Mouse (Mus musculus) liver, adult (tissue): ENCODE measurements around the gene Card9.

ENCODE experiments used
- GATA4 ChIP-seq: IDR thresholded peaks from 2 replicates; pipeline ENCODE4 v1.6.1; 2014; ENCODE audit warnings: mild to moderate bottlenecking, low read length; ENCODE audit not compliant: insufficient replicate concordance

Gene Card9

DNA sequence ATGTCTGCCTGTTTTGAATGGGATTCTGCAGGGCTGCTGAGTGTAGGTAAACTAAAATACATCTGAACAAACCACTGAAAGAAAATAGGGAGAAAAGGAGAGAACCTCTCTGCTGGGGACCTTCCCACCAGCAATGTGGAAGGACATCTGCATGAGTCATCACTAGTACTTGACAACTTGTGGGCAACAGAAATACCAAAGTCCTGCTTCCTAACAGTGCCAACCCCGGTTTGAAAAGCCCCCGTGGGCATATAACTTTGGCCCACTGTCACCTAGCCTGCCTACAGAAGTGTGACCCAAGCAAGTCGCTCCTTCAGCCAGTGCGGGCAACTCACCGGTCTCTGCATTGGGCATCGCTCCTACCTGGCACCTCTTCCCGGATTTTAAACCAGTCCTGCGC, 11.7 kb upstream of the Card9 start:
- no peak for TF ChIP-seq GATA4

DNA sequence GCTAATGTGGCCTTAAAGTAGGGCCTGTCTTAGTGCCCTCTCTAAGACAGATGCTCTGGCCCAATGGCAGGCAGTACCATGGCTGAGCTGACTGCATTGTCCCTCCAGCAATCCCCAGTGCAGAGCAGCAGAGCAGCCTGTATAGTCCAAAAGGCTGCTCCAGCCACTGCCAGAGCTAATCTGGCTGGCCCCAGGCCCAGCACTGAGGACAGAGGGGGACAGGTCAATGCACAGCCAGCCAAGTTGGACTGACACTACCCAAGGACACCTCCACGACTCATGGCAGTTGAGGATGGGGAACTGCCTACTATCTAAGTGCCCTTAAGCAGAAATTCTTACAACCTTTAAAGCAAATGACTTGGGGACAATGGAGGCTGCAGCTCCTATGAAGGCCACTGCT, 7.9 kb upstream of the Card9 start:
- TF ChIP-seq GATA4, result no peak

DNA sequence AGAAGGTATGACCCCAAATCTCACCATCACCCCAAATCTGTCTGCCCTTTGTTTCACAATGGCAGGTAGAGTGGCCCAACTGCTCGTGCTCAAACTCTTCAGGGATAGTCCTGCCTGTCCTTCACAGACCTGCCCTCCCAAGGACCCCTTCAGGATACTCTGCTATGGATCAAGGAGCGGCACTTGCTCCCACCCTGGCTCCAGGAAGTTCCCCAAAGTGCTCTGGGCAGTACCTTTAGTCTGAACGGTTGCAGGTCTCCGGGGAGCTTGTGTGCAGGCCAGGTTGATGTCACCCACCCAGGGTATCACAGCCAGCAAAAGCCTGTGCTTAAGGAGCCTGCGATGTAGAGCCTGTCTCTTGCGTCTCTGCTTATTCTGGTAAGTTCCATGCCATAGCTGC, 7.2 kb upstream of the Card9 start:
- TF ChIP-seq GATA4, result no peak

DNA sequence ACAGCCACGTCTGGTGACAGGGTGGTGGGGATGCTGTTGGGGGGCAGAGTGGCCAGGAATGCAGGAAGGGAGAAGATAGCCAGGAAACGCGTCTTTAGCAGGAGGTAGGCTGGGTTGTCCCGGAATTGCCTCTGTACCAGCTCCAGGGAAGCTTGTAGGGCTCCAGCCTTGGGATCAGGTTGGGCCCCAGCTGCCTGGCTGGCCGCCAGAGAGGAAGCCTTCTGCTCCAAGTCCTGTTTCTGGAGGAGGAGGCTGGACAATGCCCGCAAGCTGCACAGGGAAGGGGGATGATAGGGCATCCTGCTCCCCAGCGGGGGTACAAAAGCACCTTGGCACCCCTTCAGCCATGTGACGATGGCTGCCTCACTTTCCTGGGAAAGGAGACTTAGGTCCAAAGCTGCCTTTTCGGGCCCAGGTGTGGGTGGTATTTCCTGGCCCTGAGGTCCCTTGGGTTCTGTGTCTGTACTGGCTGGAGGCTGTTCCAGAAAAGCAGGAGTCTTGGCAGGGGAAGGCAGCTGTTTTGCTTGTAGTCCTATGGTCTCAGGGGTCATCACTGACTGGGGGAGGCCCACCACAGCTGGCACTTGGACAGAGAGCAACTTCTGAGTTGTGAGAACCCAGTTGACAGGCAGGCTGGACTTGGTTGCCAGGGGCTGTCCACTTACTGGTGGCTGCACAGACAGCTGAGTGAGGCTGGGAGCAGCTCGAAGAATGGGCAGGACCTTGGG, 4.2 kb upstream of the Card9 start:
- TF ChIP-seq GATA4, result no peak

DNA sequence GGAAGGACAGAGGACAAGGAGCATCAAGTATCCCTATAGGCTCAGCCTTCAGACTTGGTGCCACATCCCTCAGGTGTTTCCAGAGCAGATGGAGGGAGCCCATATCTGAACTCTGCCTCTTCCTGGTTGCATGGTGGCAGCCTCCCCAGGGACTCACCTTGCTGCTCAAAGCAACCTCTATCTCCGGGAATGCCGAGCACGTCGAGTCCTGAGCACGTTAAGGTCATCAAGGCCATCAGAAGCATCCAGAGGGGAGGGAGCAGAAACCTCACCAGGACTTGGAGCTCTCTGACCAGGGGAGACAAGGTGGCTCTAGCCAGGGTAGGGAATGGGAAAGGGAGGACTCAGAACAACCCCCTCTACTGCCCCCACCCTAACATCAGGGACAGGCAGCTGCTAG, 2.8 kb upstream of the Card9 start:
- no peak for TF ChIP-seq GATA4

DNA sequence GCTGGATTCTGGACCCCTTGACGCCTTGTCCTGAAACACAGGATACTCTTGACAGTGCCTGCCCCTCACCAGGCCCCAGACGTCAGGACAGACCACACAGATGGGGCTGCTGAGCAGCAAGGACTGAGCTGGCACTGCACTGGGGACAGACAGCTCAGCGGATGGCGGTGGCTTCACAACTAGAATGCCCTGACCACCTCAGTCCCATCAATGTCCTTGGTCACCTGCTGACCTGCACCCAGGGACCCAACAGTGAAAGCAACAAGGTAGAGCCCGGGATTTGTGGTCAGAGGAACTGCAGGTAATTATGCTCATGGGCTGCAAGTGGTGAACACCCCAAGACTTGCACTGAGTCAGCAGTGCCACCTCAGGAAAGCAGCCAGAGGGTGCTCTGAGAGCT, 2.3 kb upstream of the Card9 start:
- no peak for TF ChIP-seq GATA4

DNA sequence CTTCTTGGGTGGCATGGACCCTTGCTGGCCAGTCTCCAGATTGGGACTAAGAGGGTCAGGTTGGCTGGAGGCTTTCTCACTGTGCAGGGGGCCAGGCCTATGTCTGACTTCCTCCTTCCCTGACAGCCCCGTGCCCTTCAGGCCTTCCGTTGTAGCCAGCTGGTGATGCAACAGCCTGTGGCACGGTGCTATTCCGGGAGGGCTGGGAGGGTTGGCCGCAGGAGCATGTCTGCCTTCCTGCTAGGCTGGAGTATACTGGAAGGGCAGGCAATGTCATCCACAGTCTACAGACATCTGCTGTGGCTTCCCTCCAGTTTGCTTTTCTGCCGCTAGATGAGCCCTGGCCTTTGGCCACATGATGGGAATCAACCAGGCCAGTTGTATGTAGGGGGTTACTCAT, 735 bp downstream of the Card9 start:
- no peak for TF ChIP-seq GATA4

DNA sequence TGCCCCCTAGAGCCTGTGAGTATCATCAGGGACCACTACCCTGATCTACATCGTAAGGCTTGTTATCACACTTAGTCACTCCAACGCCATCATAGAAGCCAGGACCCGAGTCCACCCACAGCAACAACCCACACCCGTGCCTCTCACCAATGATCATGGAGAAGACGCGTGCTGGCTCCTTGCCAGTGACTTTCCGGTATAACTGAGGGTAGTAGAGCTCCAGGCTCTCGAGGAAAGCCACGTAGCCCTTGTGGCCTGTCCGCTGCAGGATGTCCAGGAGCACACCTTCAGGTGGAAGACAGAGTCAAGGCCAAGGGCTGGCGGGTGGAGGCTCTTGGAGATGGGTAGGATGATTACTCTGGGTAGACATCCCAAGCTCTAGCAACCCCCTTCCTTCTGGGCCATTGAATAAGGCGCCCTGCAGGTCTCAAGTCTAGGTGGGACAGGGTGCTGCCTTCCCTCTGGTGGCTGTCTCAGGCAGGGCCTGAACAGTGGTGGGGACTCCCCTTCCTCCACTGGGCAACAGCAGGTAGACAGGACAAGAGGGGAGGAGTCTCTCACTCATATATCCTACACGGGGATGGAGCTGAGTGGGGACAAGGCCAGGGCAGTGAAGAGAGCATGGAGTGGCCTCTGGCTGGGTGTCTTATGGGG, 1.9 kb downstream of the Card9 start:
- no peak for TF ChIP-seq GATA4

DNA sequence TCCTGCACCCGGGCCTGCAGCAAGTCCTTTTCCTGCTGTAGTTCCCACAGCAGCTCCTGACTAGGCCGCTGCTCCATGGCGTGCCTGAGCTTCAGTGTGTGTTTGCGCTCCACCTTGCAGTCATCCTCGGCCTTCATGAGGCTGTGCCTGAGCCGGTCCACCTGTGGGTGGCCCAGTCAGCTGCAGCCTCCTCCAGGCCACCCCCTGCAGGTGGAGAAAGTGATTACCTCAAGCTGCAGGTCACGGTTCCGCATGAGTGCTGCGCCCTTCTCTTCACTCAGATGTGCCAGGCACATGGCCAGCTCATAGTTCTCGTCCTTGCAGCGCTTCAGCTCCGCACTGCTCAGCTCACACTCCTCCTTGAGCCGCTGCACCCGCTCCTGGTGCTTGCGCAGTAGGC, 3.2 kb downstream of the Card9 start:
- TF ChIP-seq GATA4, result no peak

DNA sequence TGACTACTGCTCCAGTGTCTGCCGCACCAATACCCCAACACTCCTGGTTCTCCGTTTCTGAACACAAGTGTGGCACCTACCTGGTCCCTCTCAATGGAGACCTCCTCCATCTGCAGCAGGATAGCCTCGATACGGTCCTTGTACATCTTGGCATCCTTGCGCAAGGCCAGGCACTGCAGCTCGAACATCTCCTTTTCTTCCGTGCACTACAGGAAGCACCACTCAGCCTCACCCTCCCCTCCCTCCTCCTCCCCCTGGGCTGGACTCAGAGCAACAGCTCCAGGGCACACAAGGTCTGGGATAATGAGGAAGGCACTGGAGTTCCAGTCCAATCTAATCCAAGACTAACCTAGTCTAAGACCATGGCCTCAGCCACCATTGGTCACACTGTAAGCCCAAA, 4.0 kb downstream of the Card9 start:
- no peak for TF ChIP-seq GATA4

DNA sequence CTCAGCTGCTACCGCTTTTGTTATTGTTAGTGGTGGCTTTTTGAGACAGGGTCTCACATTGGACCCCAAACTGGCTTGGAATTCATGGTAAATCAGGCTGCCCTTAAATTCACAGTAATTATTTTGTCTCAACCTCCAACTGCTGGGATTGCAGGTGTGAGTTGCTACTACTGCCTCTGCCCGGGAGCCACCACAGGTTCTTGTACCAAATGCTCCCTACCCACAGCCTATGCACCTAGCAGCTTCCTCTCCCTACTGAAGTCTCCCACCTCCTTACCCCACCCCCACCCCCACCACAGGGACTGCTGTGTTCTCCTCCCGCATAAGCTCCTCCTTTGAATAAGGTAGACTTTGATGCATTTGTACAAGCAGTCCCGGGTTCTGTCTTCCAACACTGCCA, 4.5 kb downstream of the Card9 start:
- TF ChIP-seq GATA4, result no peak

DNA sequence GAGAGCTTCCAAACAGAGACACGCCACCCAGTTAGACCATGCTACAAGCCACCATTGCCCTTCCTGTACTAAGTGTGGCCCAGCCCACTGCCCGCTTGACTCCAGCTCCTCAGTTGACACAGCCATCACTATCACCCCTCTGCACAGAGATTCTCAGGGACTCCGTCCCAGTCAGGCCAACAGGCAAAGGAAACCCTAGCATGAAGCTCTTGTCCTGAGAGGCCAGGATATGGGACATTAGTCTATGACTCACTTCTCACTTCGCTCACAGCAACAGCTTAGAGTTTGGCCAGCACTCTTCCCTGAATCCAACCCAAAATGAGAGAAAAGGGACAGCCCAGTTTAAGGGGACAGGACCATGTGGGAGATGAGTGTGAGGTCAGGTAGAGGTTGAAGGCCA, 6.3 kb downstream of the Card9 start:
- TF ChIP-seq GATA4, result no peak

DNA sequence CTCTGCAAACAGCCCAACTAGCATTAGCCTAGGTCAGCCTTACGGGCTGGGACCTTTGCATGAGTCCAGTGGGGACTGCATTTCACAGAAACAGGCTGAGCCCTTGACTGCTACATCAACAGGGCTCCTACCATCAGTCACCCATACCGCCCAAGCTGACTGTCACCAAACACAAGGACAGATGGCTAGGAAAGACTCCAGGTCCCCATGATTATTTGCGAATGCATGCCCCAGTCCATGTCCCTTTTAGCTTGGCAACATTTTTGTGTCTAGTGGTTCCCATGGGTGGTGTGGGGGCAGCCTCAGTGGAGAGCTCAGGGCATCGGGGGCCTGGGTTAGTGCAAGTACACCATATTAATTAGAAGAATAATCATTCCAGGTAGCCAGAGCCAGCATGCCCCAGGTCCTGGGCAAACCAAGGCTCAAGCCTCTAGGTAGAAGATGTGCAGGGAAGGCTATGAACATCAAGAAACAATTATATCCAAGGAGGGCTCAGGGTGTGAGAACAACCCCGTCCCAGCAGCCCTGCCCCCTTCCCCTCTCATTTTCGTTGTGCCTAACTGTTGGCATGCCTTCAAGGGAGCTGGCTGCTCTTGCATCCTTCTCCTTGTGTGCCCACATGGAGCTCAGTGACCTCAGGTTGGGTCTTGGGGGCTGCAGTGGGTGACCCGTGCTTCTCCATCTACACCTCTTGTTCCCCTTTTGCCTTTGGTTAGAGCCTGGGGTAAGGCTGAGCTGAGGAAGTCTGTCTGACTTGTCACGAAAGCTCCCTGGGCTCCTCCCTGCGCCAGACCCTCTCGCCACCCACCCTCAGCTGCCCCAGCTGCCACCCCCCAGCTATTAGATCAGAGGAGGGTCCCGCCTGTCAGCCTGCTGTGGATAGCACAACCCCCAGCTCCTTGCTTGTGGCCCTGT, 7.4 kb downstream of the Card9 start:
- no peak for TF ChIP-seq GATA4

DNA sequence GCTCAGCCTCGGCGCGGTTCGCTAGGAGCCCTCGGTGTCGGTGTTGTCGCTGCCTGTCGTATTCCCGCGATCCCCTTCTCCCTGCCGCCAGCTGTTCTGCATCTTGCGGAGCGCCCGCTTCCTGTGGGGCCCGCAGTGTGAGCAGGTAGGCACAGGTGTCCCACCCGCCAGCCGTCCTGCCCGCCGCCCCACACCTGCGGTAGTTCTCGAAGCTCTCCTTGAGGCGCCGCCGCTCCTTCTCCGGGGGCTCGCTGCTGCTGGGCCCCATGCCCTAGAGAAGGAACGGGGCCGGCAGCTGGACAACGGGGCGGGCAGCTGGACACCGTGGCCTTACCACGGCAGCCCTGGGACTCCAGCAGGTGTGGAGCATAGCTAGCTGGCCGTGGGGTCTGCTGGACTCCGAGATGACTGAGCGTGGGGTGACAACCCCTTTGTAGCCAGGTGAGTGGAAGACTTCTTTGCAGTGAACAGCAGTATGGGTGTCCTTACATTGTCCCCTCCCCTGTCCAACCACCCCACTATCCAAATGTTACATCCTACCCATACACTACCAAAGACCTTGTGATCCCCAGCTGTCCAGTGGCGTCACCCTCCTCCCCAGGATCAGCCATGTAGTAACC, 8.3 kb downstream of the Card9 start:
- TF ChIP-seq GATA4, result no peak
